Mouse (Mus musculus) spleen, adult 2 months (tissue): ENCODE measurements around the gene Gm5640. TPM values are rescaled to one million over a fixed set of nuclear protein-coding genes. Genes with fewer than 3 reads are reported as not detected.
"Not testable (repeated sequence)": the region's sequence is repeated elsewhere in the genome, so short reads cannot be mapped to it uniquely, and the experiment has no call there.

Experiments used
- DNase-seq, 2 experiments: peaks; one replicate each; pipeline versions ENCODE4 v3.0.0 to v3.0.0-alpha.2; 2012 to 2021; ENCODE audit warnings: low spot score in 2 of 2, low read depth in 1 of 2
- H3K27ac ChIP-seq: fragments of 200-500 bp; 2 replicates; pipeline ENCODE4 v1.5.1; 2012; ENCODE audit warnings: low read length, inconsistent platforms; ENCODE audit not compliant: insufficient read depth
- H3K27me3 ChIP-seq: fragments of 200-500 bp; 2 replicates; pipeline ENCODE4 v1.6.1; 2012; ENCODE audit warnings: mild to moderate bottlenecking, moderate library complexity, low read length, inconsistent platforms; ENCODE audit not compliant: control insufficient read depth, insufficient read depth
- H3K36me3 ChIP-seq: fragments of 200-500 bp; 2 replicates; pipeline ENCODE4 v1.6.1; 2012; ENCODE audit warnings: mild to moderate bottlenecking, low read length, inconsistent platforms; ENCODE audit not compliant: control insufficient read depth, insufficient read depth
- H3K4me1 ChIP-seq: fragments of 200-500 bp; 2 replicates; pipeline ENCODE4 v1.6.1; 2011; ENCODE audit warnings: inconsistent platforms; ENCODE audit not compliant: control insufficient read depth, insufficient read depth, insufficient read length
- H3K4me3 ChIP-seq: fragments of 200-500 bp; 2 replicates; pipeline ENCODE4 v1.5.1; 2011; ENCODE audit warnings: mild to moderate bottlenecking, inconsistent platforms; ENCODE audit not compliant: insufficient read depth, insufficient read length; ENCODE audit errors: extremely low read depth
- CTCF ChIP-seq: fragments of 200-500 bp; IDR thresholded peaks from 2 replicates; pipeline ENCODE4 v1.5.1; 2011; ENCODE audit warnings: mild to moderate bottlenecking, inconsistent platforms; ENCODE audit not compliant: insufficient read depth, insufficient read length, insufficient replicate concordance; ENCODE audit errors: extremely low read depth
- WGBS: fragments of 180-500 bp; shearing (Covaris S2); methylation state at CpG from one replicate; pipeline ENCODE4 v1.1.7; 2018; 5-methylcytosine and 5-hydroxymethylcytosine counted together
- polyA plus RNA-seq: library from polyadenylated mRNA; depleted of rRNA; stranded (reverse); fragments of >200 nt; gene quantifications from 2 replicates; pipeline ENCODE4 v1.2.3, GENCODE M21; 2012; rRNA removed

Gm5640 gene
- polyA plus RNA-seq: not detected in 2 replicates

DNA sequence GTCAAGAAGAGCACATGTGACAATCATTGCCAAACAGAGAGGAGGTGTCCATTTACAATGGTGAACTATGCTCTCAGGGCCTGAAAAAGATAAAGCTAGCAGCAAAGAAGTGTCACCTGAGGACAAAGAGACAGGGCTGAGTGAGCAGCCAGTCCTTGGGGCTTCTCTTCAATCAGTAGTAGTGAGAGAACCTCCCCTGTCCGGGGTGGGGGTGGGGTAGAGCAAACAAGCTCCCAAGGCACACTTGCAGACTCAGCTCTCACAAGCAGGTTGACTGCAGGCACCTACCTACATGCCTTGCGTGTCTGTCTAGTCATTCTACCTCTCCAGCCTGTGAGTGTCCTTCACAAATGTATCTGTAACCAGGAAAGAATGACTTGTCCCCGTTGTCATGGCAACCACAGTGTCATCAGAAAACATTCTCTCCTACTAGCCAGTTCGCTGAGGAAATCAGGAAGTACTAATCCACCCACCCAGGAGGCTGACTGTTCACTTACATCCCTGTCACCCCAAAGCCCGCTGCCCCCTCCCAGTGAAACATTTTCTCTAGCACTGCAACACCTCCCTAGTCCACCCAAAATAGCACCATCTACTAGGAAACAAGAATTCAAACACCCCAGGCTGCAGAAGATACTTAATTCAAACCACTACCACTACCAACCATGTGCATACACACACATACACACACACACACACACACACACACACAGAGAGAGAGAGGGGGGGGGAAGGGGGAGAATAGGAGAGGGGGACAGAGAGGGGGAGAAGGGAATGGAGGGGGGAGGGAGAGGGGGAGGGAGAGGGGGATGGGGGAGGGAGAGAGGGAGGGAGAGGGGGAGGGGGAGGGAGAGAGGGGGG lies at the start of gene Gm5640:
TSS of gene Gm5640 (minus strand) at position 170 of the 858 bp plus-strand sequence.
- 58% methylated on average over 3 of the region's 5 CpGs for WGBS
- H3K36me3 ChIP-seq, H3K27ac ChIP-seq, H3K4me1 ChIP-seq, H3K4me3 ChIP-seq, H3K27me3 ChIP-seq, DNase-seq: not testable (repeated sequence)

DNA sequence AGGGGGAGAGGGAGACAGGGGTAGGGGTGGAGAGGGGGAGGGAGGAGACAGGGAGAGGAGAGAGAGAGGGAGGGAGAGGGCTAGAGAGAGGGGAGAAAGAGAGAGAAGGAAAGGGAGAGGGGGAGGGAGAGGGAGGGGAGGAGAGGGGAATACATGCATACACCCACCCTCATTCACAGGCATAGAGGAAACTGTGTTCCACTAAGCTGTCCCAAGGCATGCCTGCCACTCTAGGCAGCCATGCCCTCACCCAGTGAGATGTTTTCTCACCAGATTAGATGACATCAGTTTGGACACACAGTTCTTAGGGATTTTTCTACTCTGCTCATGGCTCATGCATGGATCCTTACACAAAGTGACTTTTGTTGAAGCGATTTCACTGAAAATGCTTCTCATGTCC lies 958 bp upstream of the Gm5640 start:
- H3K27ac ChIP-seq, DNase-seq, H3K4me3 ChIP-seq, H3K27me3 ChIP-seq, H3K4me1 ChIP-seq, H3K36me3 ChIP-seq: not testable (repeated sequence)
- no CpG with 5 or more reads among the region's 1 CpGs for WGBS

DNA sequence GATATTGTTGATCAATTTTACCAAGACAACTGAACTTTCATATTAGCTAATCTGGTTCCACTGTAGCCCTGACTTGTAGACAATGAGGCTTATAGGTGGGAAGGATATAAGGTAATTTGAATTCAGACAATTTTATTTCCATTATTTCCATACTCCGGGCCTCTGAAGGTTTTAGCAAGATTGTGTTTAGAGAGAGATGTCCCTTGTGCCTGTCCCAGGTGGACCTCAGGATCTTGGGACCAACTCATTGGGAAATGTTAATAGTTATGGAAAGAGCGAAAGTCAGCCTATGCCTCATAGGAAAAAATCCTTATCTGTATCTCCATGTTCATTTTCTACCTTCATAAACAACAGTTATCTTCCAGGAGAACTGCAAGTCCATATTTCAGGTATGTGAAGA lies 53.1 kb downstream of the Gm5640 start, which contains the start of gene Olfr1325:
TSS of gene Olfr1325 (plus strand) at position 301 of the 400 bp plus-strand sequence.
- no peak within 1 kb of the TSS for H3K27ac ChIP-seq
- no peaks in the 10 kb centered on the region for H3K36me3 ChIP-seq
- DNase-seq: no peak
- no peaks in the 10 kb centered on the region for H3K27me3 ChIP-seq
- no peaks in the 10 kb centered on the region for H3K4me1 ChIP-seq
- TF ChIP-seq CTCF: no peak
- no peak within 1 kb of the TSS for H3K4me3 ChIP-seq
- 88% methylated on average over 2 of the region's 2 CpGs for WGBS

Other genes with a start within 250 kb of the Gm5640 start
- 18.9 and 19.7 TPM in 2 replicates for gene G6pdx, start 216.4 kb downstream of the Gm5640 start, polyA plus RNA-seq
- gene Gm6880, start 164.2 kb downstream of the Gm5640 start, polyA plus RNA-seq: not detected in 2 replicates
- gene Olfr1326-ps1, start 70.7 kb downstream of the Gm5640 start, polyA plus RNA-seq: not detected in 2 replicates
- not detected in 2 replicates for gene Olfr1325, start 53.0 kb downstream of the Gm5640 start, polyA plus RNA-seq
- not detected in 2 replicates for gene Gm6890, start 95.3 kb upstream of the Gm5640 start, polyA plus RNA-seq
- gene Gm5936, start 191.6 kb upstream of the Gm5640 start, polyA plus RNA-seq: not detected in 2 replicates